Mouse (Mus musculus) lung, postnatal 0 days (tissue): ENCODE results near the gene Ncln.

Source experiments
- CTCF ChIP-seq: IDR thresholded peaks from 2 replicates; pipeline ENCODE4 v1.5.1; 2016; ENCODE audit warnings: antibody characterized with exemption, mild to moderate bottlenecking
- EP300 ChIP-seq: IDR thresholded peaks from 2 replicates; pipeline ENCODE4 v1.6.1; 2016; ENCODE audit warnings: antibody characterized with exemption, mild to moderate bottlenecking, control low read depth

DNA sequence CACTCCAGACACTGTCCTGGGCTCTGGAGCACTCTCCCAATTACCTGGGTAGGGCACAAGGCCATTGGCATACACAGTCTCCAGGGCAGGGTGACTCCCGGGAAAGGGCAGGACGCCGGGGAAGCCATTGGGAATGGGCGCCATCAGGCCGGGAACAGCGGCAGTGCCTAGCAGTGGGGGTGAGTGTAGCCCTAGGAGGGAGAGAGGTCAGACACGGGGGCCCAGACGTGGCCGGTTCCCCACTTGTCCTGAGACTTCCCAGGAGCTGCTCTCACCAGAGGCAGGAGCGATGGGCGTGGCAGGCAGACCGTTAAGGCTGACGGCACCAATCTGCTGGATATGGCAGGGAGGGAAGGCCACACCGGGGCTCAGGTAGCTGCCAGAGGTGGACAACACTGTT lies 29.3 kb downstream of the Ncln start:
- no peak for TF ChIP-seq CTCF
- no peak for TF ChIP-seq EP300
